Mouse (Mus musculus) embryonic facial prominence, embryonic 12.5 days (tissue): ENCODE data around the gene Trpm3. TPM values are rescaled to one million over a fixed set of nuclear protein-coding genes. Genes with fewer than 3 reads are reported as not detected.

Source experiments
- ATAC-seq: fragments of 200-750 bp; cut with Nextera tagmentation; 2 replicates; pipeline ENCODE4 v1.8.0; 2017; ENCODE audit not compliant: insufficient number of reproducible peaks, insufficient read depth, low FRiP score, low TSS enrichment
- H3K27ac ChIP-seq: fragments of 300-500 bp; sonication (generic); 2 replicates; pipeline ENCODE4 v1.5.1; 2016; ENCODE audit warnings: mild to moderate bottlenecking
- H3K27me3 ChIP-seq: fragments of 300-500 bp; sonication (generic); 2 replicates; pipeline ENCODE4 v1.6.1; 2016; ENCODE audit warnings: mild to moderate bottlenecking, moderate library complexity
- H3K36me3 ChIP-seq: fragments of 300-500 bp; sonication (generic); 2 replicates; pipeline ENCODE4 v1.6.1; 2016; ENCODE audit warnings: mild to moderate bottlenecking
- H3K4me1 ChIP-seq: fragments of 300-500 bp; sonication (generic); 2 replicates; pipeline ENCODE4 v1.6.1; 2016
- H3K4me2 ChIP-seq: fragments of 300-500 bp; sonication (generic); replicated peaks from 2 replicates; pipeline ENCODE4 v1.6.1; 2016; ENCODE audit warnings: mild to moderate bottlenecking, moderate library complexity
- H3K4me3 ChIP-seq: fragments of 300-500 bp; sonication (generic); 2 replicates; pipeline ENCODE4 v1.5.1; 2016; ENCODE audit warnings: mild to moderate bottlenecking
- H3K9ac ChIP-seq: fragments of 300-500 bp; sonication (generic); 2 replicates; pipeline ENCODE4 v1.6.1; 2016; ENCODE audit warnings: mild to moderate bottlenecking, moderate library complexity
- H3K9me3 ChIP-seq: fragments of 300-500 bp; sonication (generic); 2 replicates; pipeline ENCODE4 v1.6.1; 2016; ENCODE audit warnings: mild to moderate bottlenecking, moderate library complexity
- whole genome bisulfite sequencing: fragments of 180-500 bp; shearing (Covaris S2); methylation state at CpG from one replicate; pipeline ENCODE4 v1.1.7; 2016; 5-methylcytosine and 5-hydroxymethylcytosine counted together
- polyA plus RNA-seq: library from polyadenylated mRNA; unstranded; fragments of >200 nt; fragmentation: Nextera tagmentation; extraction: Ambion mirVana; gene quantifications from 2 replicates; pipeline ENCODE4 v1.2.1, GENCODE M21; 2016

The Trpm3 gene
- polyA plus RNA-seq, 1 experiment from 2014 or later, result 12.5 TPM

- Histone ChIP-seq H3K4me2 (no peak overlapping the region), H3K36me3 (no peaks in the 10 kb centered on the region), H3K4me1 (no peaks in the 10 kb centered on the region), H3K4me3 (no peak overlapping the region), H3K9ac (no peak overlapping the region), H3K27me3 (no peaks in the 10 kb centered on the region), H3K9me3 (no peaks in the 10 kb centered on the region), H3K27ac (no peak overlapping the region)
- ATAC-seq, result no peak
- 81% methylated on average over 2 of the region's 2 CpGs for WGBS
These were observed 644.9 kb downstream of the Trpm3 start for GRCm38 (mm10) chr19:22783745-22784144.

DNA sequence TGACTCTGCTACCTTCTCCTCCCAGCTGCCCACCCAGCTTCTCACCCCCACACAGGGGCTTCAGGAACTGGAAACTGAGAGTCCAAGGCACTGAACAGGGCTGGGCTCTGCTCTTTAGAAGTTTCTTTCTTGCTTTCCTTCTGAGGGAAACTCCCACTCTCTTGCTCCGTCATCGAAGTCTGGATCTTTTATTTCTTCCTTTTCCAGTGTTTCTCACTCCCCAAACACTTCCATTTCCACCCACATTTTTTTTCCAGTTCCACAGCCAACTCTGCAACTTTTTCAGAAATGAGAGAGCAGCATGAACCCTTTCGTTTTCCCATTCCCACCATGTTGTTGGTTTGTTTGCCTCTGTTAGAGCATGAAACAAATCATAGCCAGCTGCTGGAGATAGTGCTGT is 650.9 kb downstream of the Trpm3 start:
- WGBS, result 80% methylated on average over 3 of the region's 3 CpGs
- Histone ChIP-seq H3K4me2 (no peak overlapping the region), H3K9ac (no peak overlapping the region), H3K36me3 (no peaks in the 10 kb centered on the region), H3K4me3 (no peak overlapping the region), H3K27me3 (no peaks in the 10 kb centered on the region), H3K27ac (no peak overlapping the region), H3K4me1 (no peaks in the 10 kb centered on the region), H3K9me3 (no peaks in the 10 kb centered on the region)
- ATAC-seq, result no peak

DNA sequence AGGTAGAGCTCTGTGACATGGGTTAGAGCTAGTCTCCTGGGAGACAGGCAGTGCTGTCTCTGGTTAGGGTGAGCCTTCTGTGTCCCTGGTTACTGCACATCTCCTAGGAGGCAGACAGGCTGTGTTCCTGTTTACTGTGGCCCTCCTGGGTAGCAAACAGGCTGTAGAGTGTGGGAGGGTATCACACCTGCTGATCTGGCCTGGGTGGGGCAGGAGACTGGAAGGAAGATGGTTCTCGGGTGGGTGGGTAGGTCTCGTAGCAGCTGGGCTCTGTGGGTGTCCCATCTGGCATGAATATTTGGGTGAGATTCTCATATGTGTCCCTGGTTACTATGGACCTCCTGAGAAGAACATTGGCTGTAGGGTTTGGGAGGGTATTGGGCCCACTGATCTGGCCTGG is 658.1 kb downstream of the Trpm3 start:
- H3K27ac ChIP-seq, result no peak overlapping the region
- no peak overlapping the region for H3K4me3 ChIP-seq
- H3K36me3 ChIP-seq, result no peaks in the 10 kb centered on the region
- no peak for ATAC-seq
- no peaks in the 10 kb centered on the region for H3K27me3 ChIP-seq
- 87% methylated on average over 2 of the region's 2 CpGs for WGBS
- no peaks in the 10 kb centered on the region for H3K9me3 ChIP-seq
- H3K4me1 ChIP-seq, result no peaks in the 10 kb centered on the region
- no peak overlapping the region for H3K9ac ChIP-seq
- no peak overlapping the region for H3K4me2 ChIP-seq

- Histone ChIP-seq H3K4me2 (no peak overlapping the region), H3K4me1 (no peaks in the 10 kb centered on the region), H3K9me3 (no peaks in the 10 kb centered on the region), H3K9ac (no peak overlapping the region), H3K27me3 (no peaks in the 10 kb centered on the region), H3K4me3 (no peak overlapping the region), H3K36me3 (no peaks in the 10 kb centered on the region), H3K27ac (no peak overlapping the region)
- ATAC-seq, result no peak
- 47% methylated on average over 5 of the region's 5 CpGs for WGBS
These were observed 661.6 kb downstream of the Trpm3 start for GRCm38 (mm10) chr19:22800471-22800870.

- Histone ChIP-seq H3K4me2 (no peak overlapping the region), H3K9ac (no peak overlapping the region), H3K27me3 (no peaks in the 10 kb centered on the region), H3K4me1 (no peaks in the 10 kb centered on the region), H3K4me3 (no peak overlapping the region), H3K27ac (no peak overlapping the region), H3K9me3 (no peaks in the 10 kb centered on the region), H3K36me3 (no peaks in the 10 kb centered on the region)
- no peak for ATAC-seq
These were observed 664.5 kb downstream of the Trpm3 start for GRCm38 (mm10) chr19:22803396-22803795.

GRCm38 (mm10) chr19:22804311-22804710 is 665.5 kb downstream of the Trpm3 start:
- H3K27ac ChIP-seq, result no peak overlapping the region
- no peaks in the 10 kb centered on the region for H3K4me1 ChIP-seq
- H3K9ac ChIP-seq, result no peak overlapping the region
- no peaks in the 10 kb centered on the region for H3K27me3 ChIP-seq
- no peaks in the 10 kb centered on the region for H3K9me3 ChIP-seq
- H3K36me3 ChIP-seq, result no peaks in the 10 kb centered on the region
- no peak for ATAC-seq
- no peak overlapping the region for H3K4me3 ChIP-seq
- WGBS, result 76% methylated on average over 2 of the region's 2 CpGs
- no peak overlapping the region for H3K4me2 ChIP-seq

GRCm38 (mm10) chr19:22810247-22810646 is 671.4 kb downstream of the Trpm3 start:
- H3K4me1 ChIP-seq, result no peaks in the 10 kb centered on the region
- H3K27ac ChIP-seq, result no peak overlapping the region
- H3K4me2 ChIP-seq, result no peak overlapping the region
- 92% methylated on average over 3 of the region's 3 CpGs for WGBS
- no peak overlapping the region for H3K9ac ChIP-seq
- H3K36me3 ChIP-seq, result no peaks in the 10 kb centered on the region
- ATAC-seq, result no peak
- H3K27me3 ChIP-seq, result no peaks in the 10 kb centered on the region
- H3K4me3 ChIP-seq, result no peak overlapping the region
- H3K9me3 ChIP-seq, result no peaks in the 10 kb centered on the region

- Histone ChIP-seq H3K27ac (no peak overlapping the region), H3K27me3 (no peaks in the 10 kb centered on the region), H3K36me3 (no peaks in the 10 kb centered on the region), H3K4me2 (no peak overlapping the region), H3K9me3 (no peaks in the 10 kb centered on the region), H3K4me3 (no peak overlapping the region), H3K9ac (no peak overlapping the region), H3K4me1 (no peaks in the 10 kb centered on the region)
- 75% methylated on average over 8 of the region's 8 CpGs for WGBS
- ATAC-seq, result no peak
These were observed 682.9 kb downstream of the Trpm3 start for GRCm38 (mm10) chr19:22821741-22822140.

DNA sequence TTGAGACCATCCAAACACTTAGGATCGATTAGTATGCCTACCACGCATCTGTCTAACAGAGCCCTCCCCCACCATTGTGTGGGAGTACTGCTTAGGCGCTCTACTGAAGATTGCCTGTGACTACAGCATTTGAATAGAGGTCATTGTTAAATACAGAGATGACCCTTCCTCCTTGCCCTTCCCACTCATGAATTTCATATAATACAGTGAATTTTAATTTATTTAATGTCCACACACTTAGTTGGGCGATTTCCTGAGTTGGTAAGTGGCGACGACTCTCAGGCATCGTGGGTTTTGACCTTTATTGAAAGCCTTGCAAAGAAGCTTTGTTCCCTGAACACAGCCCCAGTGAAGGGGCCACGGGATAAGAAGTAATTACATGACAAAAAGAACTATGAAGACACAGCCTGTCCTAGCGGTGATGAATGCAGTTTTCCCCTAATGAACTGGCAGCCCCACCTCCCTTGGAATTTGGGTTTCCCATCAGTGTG is 684.7 kb downstream of the Trpm3 start:
- Histone ChIP-seq H3K9me3 (no peaks in the 10 kb centered on the region), H3K27ac (no peak overlapping the region), H3K27me3 (no peaks in the 10 kb centered on the region), H3K9ac (no peak overlapping the region), H3K36me3 (no peaks in the 10 kb centered on the region), H3K4me3 (no peak overlapping the region), H3K4me2 (no peak overlapping the region), H3K4me1 (no peaks in the 10 kb centered on the region)
- no peak for ATAC-seq
- WGBS, result 62% methylated on average over 9 of the region's 9 CpGs

GRCm38 (mm10) chr19:22825812-22826211 is 687.0 kb downstream of the Trpm3 start:
- Histone ChIP-seq H3K4me3 (no peak overlapping the region), H3K36me3 (no peaks in the 10 kb centered on the region), H3K4me2 (no peak overlapping the region), H3K27me3 (no peaks in the 10 kb centered on the region), H3K4me1 (no peaks in the 10 kb centered on the region), H3K27ac (no peak overlapping the region), H3K9me3 (no peaks in the 10 kb centered on the region), H3K9ac (no peak overlapping the region)
- 39% methylated on average over 1 of the region's 1 CpGs for WGBS
- ATAC-seq, result no peak

GRCm38 (mm10) chr19:22828198-22828742 is 689.4 kb downstream of the Trpm3 start:
- no peak overlapping the region for H3K4me3 ChIP-seq
- H3K27ac ChIP-seq, result no peak overlapping the region
- no peak overlapping the region for H3K9ac ChIP-seq
- WGBS, result 82% methylated on average over 2 of the region's 2 CpGs
- H3K9me3 ChIP-seq, result no peaks in the 10 kb centered on the region
- no peak for ATAC-seq
- no peaks in the 10 kb centered on the region for H3K4me1 ChIP-seq
- H3K27me3 ChIP-seq, result no peaks in the 10 kb centered on the region
- no peak overlapping the region for H3K4me2 ChIP-seq
- H3K36me3 ChIP-seq, result no peaks in the 10 kb centered on the region

- WGBS, result 57% methylated on average over 6 of the region's 6 CpGs
- no peak overlapping the region for H3K4me2 ChIP-seq
- H3K4me3 ChIP-seq, result no peak overlapping the region
These were observed 702.5 kb downstream of the Trpm3 start for GRCm38 (mm10) chr19:22841081-22842040.

More at GRCm38 (mm10) chr19:22841081-22842040, 702.5 kb downstream of the Trpm3 start:
- H3K36me3 ChIP-seq, result no peaks in the 10 kb centered on the region
- no peaks in the 10 kb centered on the region for H3K9me3 ChIP-seq
- no peak overlapping the region for H3K27ac ChIP-seq
- no peak overlapping the region for H3K9ac ChIP-seq
- no peak for ATAC-seq
- no peaks in the 10 kb centered on the region for H3K4me1 ChIP-seq
- no peaks in the 10 kb centered on the region for H3K27me3 ChIP-seq
